Mouse (Mus musculus) kidney, embryonic 16.5 days (tissue): ENCODE data around the gene Foxc1. TPM values are rescaled to one million over a fixed set of nuclear protein-coding genes. Genes with fewer than 3 reads are reported as not detected.

ENCODE experiments used
- ATAC-seq: fragments of 200-750 bp; cut with Nextera tagmentation; 2 replicates; pipeline ENCODE4 v1.8.0; 2017; ENCODE audit warnings: moderate TSS enrichment; ENCODE audit not compliant: low FRiP score, low TSS enrichment
- H3K27ac ChIP-seq: fragments of 300-500 bp; sonication (generic); 2 replicates; pipeline ENCODE4 v1.5.1; 2014; ENCODE audit warnings: low read length
- H3K27me3 ChIP-seq: fragments of 300-500 bp; sonication (generic); 2 replicates; pipeline ENCODE4 v1.6.1; 2014; ENCODE audit warnings: low read length, control low read depth, mixed read lengths; ENCODE audit not compliant: insufficient read depth
- H3K36me3 ChIP-seq: fragments of 300-500 bp; sonication (generic); 2 replicates; pipeline ENCODE4 v1.6.1; 2014; ENCODE audit warnings: low read length, control low read depth, mixed read lengths; ENCODE audit not compliant: insufficient read depth
- H3K4me1 ChIP-seq: fragments of 300-500 bp; sonication (generic); 2 replicates; pipeline ENCODE4 v1.6.1; 2014; ENCODE audit warnings: low read length, control low read depth, mixed read lengths; ENCODE audit not compliant: insufficient read depth
- H3K4me2 ChIP-seq: fragments of 300-500 bp; sonication (generic); replicated peaks from 2 replicates; pipeline ENCODE4 v1.6.1; 2014; ENCODE audit warnings: low read depth, low read length
- H3K4me3 ChIP-seq: fragments of 300-500 bp; sonication (generic); 2 replicates; pipeline ENCODE4 v1.5.1; 2014; ENCODE audit warnings: mild to moderate bottlenecking, low read length
- H3K9ac ChIP-seq: fragments of 300-500 bp; sonication (generic); replicated peaks from 2 replicates; pipeline ENCODE4 v1.6.1; 2014; ENCODE audit warnings: low read length
- H3K9me3 ChIP-seq: fragments of 300-500 bp; sonication (generic); 2 replicates; pipeline ENCODE4 v1.6.1; 2016; ENCODE audit warnings: low read length, control low read depth
- WGBS: fragments of 180-500 bp; shearing (Covaris S2); extraction: QIAGEN DNeasy Blood & Tissue Kit; methylation state at CpG from one replicate; pipeline ENCODE4 v1.1.7; 2014; 5-methylcytosine and 5-hydroxymethylcytosine counted together
- polyA plus RNA-seq: library from polyadenylated mRNA; unstranded; fragments of >200 nt; fragmentation: Nextera tagmentation; extraction: Ambion mirVana; gene quantifications from 2 replicates; pipeline ENCODE4 v1.2.1, GENCODE M21; 2015

The Foxc1 gene
- polyA plus RNA-seq, 1 experiment from 2014 or later = 2.3 TPM

GRCm38 (mm10) chr13:31784757-31785156 is 21.7 kb upstream of the Foxc1 start:
- ATAC-seq = no peak
- H3K36me3 ChIP-seq = no peaks in the 10 kb centered on the region
- H3K4me1 ChIP-seq = peaks cover 2% of the 10 kb centered on the region; the same call in 1 of the 2 replicates
- no peaks in the 10 kb centered on the region for H3K9me3 ChIP-seq
- 82% methylated on average over 7 of the region's 7 CpGs for WGBS
- no peak overlapping the region for H3K4me3 ChIP-seq
- no peak overlapping the region for H3K27ac ChIP-seq
- H3K9ac ChIP-seq = no peak overlapping the region
- no peak overlapping the region for H3K4me2 ChIP-seq
- H3K27me3 ChIP-seq = no peaks in the 10 kb centered on the region

- no peaks in the 10 kb centered on the region for H3K36me3 ChIP-seq
- H3K4me2 ChIP-seq = peak overlapping the region; percentile 55
- 9% methylated on average over 17 of the region's 17 CpGs for WGBS
- peak overlapping the region; percentile 33 for H3K4me3 ChIP-seq
- peaks cover 5% of the 10 kb centered on the region; the same call in 1 of the 2 replicates for H3K4me1 ChIP-seq
- 0 out of 2 replicates have a peak overlapping the region, but pooled peaks have one; percentile 17 for H3K9ac ChIP-seq
- H3K27ac ChIP-seq = no peak overlapping the region
- no peaks in the 10 kb centered on the region for H3K9me3 ChIP-seq
- 0 out of 2 replicates have a peak, but pooled peaks cover 2% of the 10 kb centered on the region for H3K27me3 ChIP-seq
- ATAC-seq = peak; percentile 64; the same call in 1 of the 2 replicates
Measured at GRCm38 (mm10) chr13:31792480-31793132, 13.8 kb upstream of the Foxc1 start.

DNA sequence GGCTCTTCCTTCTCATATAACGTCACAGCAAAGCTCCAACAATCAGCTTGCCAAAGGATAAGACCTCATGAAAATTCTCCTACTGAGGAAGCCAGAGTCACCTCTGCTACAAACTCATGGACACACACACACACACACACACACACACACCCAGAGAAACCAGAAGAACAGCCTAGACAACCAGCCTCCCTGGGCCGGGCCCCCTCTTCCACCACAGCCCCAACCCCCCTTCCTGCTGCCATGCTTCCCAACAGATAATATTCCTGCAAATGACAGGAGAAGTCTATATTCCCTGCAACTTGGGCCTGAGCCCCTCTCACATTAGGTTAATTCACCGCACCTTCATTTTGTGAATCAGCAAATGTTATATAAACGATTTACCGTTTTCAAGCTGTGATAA is 13.3 kb upstream of the Foxc1 start:
- H3K9ac ChIP-seq = no peak overlapping the region
- no peak for ATAC-seq
- no peak overlapping the region for H3K27ac ChIP-seq
- peaks cover 3% of the 10 kb centered on the region for H3K27me3 ChIP-seq
- H3K9me3 ChIP-seq = no peaks in the 10 kb centered on the region
- peak overlapping the region; percentile 55 for H3K4me2 ChIP-seq
- H3K36me3 ChIP-seq = no peaks in the 10 kb centered on the region
- peaks cover 5% of the 10 kb centered on the region; the same call in 1 of the 2 replicates for H3K4me1 ChIP-seq
- WGBS = 24% methylated on average over 5 of the region's 5 CpGs
- H3K4me3 ChIP-seq = no peak overlapping the region

- no peak for ATAC-seq
- Histone ChIP-seq H3K36me3 (no peaks in the 10 kb centered on the region), H3K4me3 (no peak overlapping the region), H3K27me3 (peaks cover 34% of the 10 kb centered on the region), H3K4me1 (peaks cover 17% of the 10 kb centered on the region; the same call in 1 of the 2 replicates), H3K9me3 (no peaks in the 10 kb centered on the region), H3K4me2 (no peak overlapping the region), H3K27ac (no peak overlapping the region), H3K9ac (no peak overlapping the region)
- WGBS = 66% methylated on average over 10 of the region's 10 CpGs
Measured at GRCm38 (mm10) chr13:31797346-31797745, 9.1 kb upstream of the Foxc1 start.

GRCm38 (mm10) chr13:31798075-31798474 is 8.4 kb upstream of the Foxc1 start:
- peaks cover 37% of the 10 kb centered on the region for H3K27me3 ChIP-seq
- H3K9ac ChIP-seq = no peak overlapping the region
- H3K36me3 ChIP-seq = no peaks in the 10 kb centered on the region
- no peak for ATAC-seq
- H3K4me1 ChIP-seq = peaks cover 14% of the 10 kb centered on the region
- 44% methylated on average over 9 of the region's 9 CpGs for WGBS
- no peak overlapping the region for H3K27ac ChIP-seq
- no peak overlapping the region for H3K4me3 ChIP-seq
- no peaks in the 10 kb centered on the region for H3K9me3 ChIP-seq
- no peak overlapping the region for H3K4me2 ChIP-seq

- Histone ChIP-seq H3K9ac (peak overlapping the region; percentile 57), H3K9me3 (no peaks in the 10 kb centered on the region), H3K4me3 (peak overlapping the region; percentile 41), H3K36me3 (no peaks in the 10 kb centered on the region), H3K27me3 (peaks cover 40% of the 10 kb centered on the region), H3K4me1 (peaks cover 39% of the 10 kb centered on the region), H3K4me2 (peak overlapping the region; percentile 68), H3K27ac (no peak overlapping the region)
- ATAC-seq = peak; percentile 80
- WGBS = 2% methylated on average over 43 of the region's 43 CpGs
Measured at GRCm38 (mm10) chr13:31800581-31801576, 5.6 kb upstream of the Foxc1 start.

- Histone ChIP-seq H3K9me3 (no peaks in the 10 kb centered on the region), H3K36me3 (no peaks in the 10 kb centered on the region), H3K27me3 (peaks cover 40% of the 10 kb centered on the region), H3K4me1 (peaks cover 40% of the 10 kb centered on the region), H3K4me3 (peak overlapping the region; percentile 41), H3K9ac (peak overlapping the region; percentile 57), H3K27ac (no peak overlapping the region), H3K4me2 (peak overlapping the region; percentile 68)
- no peak for ATAC-seq
- 10% methylated on average over 24 of the region's 25 CpGs for WGBS
Measured at GRCm38 (mm10) chr13:31801703-31802305, 4.6 kb upstream of the Foxc1 start.

GRCm38 (mm10) chr13:31802447-31802846 is 4.0 kb upstream of the Foxc1 start:
- WGBS = 26% methylated on average over 5 of the region's 5 CpGs
- Histone ChIP-seq H3K4me1 (peaks cover 40% of the 10 kb centered on the region), H3K4me3 (no peak overlapping the region), H3K27ac (no peak overlapping the region), H3K9ac (no peak overlapping the region), H3K36me3 (no peaks in the 10 kb centered on the region), H3K9me3 (no peaks in the 10 kb centered on the region), H3K4me2 (no peak overlapping the region), H3K27me3 (peaks cover 40% of the 10 kb centered on the region)
- no peak for ATAC-seq

DNA sequence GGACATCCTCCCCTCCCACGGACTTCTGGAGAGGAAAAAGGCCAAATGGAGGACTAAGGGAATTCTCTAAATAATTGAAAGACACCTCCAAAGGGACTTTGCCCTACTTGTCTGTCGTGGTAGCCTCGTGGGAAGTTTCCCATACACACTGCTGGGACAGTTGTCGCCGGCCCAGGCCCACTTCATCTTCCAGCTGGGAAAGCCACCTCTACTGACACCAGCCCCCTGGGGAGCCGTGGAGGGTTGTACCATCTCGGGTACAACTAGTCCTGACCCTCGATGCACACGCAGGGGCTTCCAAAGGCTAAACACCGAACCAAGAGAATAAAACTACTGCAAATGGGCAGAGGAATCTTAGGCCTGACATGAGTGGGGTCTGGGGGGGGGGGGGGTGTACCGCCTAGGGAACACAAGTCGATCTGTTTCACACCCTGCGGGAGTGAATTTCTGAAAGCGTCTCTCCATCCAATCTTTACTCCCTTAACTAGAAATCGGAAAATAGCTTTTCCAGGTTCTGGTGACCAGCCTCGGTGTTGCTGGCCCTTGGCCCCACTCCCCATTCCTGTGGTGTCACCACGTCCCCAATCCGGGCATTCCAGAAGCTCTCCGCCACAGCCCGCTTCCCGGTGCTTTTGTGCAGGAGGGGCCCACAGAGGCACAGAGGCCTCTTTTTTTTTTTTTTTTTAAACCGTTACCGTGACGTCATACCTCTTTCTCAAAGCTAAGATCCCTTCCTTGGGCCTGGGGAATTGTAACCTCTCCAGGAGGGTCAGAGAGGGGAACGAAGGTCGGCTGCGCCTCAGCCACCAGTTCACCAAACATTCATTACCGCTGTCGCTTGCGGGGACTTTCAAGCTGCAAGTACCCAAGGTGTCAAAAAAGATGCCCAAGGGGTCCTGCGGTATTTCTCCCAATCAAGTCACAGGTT is 3.0 kb upstream of the Foxc1 start:
- Histone ChIP-seq H3K9ac (peak overlapping the region; percentile 19), H3K4me3 (peak overlapping the region; percentile 9), H3K9me3 (no peaks in the 10 kb centered on the region), H3K4me1 (peaks cover 40% of the 10 kb centered on the region), H3K27me3 (peaks cover 37% of the 10 kb centered on the region), H3K4me2 (peak overlapping the region; percentile 83), H3K36me3 (no peaks in the 10 kb centered on the region), H3K27ac (no peak overlapping the region)
- no peak for ATAC-seq
- WGBS = 9% methylated on average over 30 of the region's 31 CpGs
